Mouse (Mus musculus) lung, adult 2 months (tissue): Measurements from ENCODE around the gene Zfp68. TPM values are rescaled to one million over a fixed set of nuclear protein-coding genes. Genes with fewer than 3 reads are reported as not detected.

Experiments used
- DNase-seq: peaks from one replicate; pipeline ENCODE4 v3.0.0; 2022
- H3K4me1 ChIP-seq: fragments of 200-500 bp; 2 replicates; pipeline ENCODE4 v1.6.1; 2011; ENCODE audit warnings: low read length; ENCODE audit not compliant: control insufficient read depth, insufficient read depth
- H3K4me3 ChIP-seq: fragments of 200-500 bp; replicated peaks from 2 replicates; pipeline ENCODE3; 2011; ENCODE audit warnings: low read depth, mild to moderate bottlenecking, control low read depth, low read length; ENCODE audit errors: extremely low read depth
- CTCF ChIP-seq: fragments of 200-500 bp; IDR thresholded peaks from 2 replicates; pipeline ENCODE4 v1.5.1; 2011; ENCODE audit warnings: mild to moderate bottlenecking, low read length, control low read depth; ENCODE audit not compliant: insufficient read depth
- POLR2A ChIP-seq: fragments of 200-500 bp; IDR thresholded peaks from 2 replicates; pipeline ENCODE4 v1.6.1; 2011; ENCODE audit warnings: low read depth, mild to moderate bottlenecking, control low read depth, low read length, borderline replicate concordance; ENCODE audit errors: extremely low read depth
- WGBS: fragments of 180-500 bp; shearing (Covaris S2); methylation state at CpG from one replicate; pipeline ENCODE4 v1.1.7; 2018; 5-methylcytosine and 5-hydroxymethylcytosine counted together
- polyA plus RNA-seq: library from polyadenylated mRNA; depleted of rRNA; stranded (reverse); fragments of >200 nt; gene quantifications from 2 replicates; pipeline ENCODE4 v1.2.3, GENCODE M21; 2012; rRNA removed

Zfp68 gene
- 6.3 and 8.2 TPM in 2 replicates for polyA plus RNA-seq

DNA sequence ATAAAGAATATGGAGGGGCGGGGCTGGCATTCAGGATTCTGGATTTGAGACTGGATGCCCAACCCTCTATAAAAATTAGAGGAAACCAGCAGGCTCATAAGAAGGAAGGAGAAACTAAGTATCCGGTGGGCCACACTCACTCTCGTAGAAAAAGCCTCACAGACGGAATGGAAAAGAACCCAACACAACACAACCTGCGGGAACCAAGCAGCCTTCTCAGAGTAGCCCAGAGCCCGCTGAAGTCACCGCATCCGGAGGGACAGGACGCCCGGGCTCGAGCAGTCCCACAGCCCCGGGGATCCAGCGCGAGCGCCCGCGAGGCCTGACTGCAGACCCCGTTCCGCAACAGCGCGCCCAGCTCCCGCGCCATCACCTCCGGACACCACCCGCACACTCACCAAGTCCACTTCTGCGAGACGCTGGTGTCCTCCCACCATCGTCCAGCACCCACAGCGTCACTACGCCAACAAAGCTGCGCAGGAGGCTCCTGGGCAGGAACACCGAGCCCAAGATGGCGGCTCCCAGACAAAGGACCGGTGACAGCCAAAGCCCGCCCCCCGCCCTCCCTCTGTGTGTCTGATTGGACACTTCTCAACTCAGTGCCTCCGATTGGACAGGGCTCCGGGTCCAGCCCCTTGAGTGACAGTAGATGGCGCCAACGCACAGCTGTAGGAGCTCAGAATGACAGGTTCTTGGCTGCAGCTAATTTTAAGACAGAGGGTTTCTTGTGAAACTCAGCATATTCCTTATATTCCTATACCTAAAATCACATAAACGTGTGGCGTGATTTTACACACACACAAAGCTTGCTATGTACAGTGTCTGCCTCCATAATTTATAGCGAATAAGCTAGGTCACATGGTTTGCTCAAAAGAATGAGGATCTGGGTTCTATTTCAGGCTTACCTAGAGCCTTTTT, at the start of gene Zfp68:
Gene Zfp68, minus strand, starts transcription at position 551 of the 918 bp plus-strand sequence.
- under 1% methylated on average over 43 of the region's 43 CpGs for WGBS
- DNase-seq: peak; percentile 87
- Histone ChIP-seq H3K4me3 (peak within 1 kb of the TSS; percentile 97), H3K4me1 (peaks cover 9% of the 10 kb centered on the region; the same call in 1 of the 2 replicates)
- TF ChIP-seq POLR2A: peak; percentile 97
- peak; percentile 17; the same call in 1 of the 2 replicates for TF ChIP-seq CTCF

DNA sequence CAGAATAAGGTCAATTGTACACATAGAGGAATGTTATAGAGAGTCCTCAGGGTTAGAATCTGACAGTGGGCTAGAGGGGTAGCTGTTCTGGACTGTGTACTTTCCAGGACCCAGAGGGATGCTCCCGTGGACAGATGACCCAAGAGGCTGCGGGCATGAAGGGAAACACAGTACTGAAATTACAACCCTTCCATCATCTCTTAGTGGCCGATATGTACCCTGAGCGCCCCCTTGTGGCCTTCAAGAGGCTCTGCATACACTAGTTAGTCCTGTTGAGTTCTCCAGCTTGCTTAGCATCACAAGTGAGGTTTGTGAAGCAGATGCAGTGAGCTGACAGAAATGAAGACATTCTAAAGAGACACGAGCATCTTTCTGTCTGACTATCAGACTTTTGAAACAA, 39.4 kb upstream of the Zfp68 start:
- Histone ChIP-seq H3K4me1 (no peaks in the 10 kb centered on the region), H3K4me3 (no peak overlapping the region)
- no peak for TF ChIP-seq POLR2A
- TF ChIP-seq CTCF: peak; percentile 74
- WGBS: 5% methylated on average over 5 of the region's 5 CpGs
- peak; percentile 37 for DNase-seq

DNA sequence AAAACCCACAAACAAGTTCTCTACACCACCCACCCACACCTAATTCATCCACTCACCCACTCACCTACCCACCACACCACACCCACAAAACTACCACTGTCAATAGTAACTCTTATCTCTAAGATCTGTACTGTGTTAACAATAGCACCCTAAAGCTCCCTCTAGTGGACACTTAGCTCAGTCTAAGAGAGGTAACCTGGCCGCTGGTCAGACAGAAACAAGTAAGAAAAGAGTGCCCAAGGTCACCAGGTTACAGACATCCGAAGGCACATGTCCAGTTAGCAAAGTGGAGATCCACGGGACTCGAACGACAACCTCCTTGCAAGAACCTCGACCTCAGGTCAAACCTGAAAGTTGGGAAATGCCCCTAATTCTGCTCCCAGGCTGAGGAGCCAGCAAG, 38.3 kb upstream of the Zfp68 start:
- TF ChIP-seq POLR2A (no peak), CTCF (peak; percentile 23; the same call in 1 of the 2 replicates)
- no peak overlapping the region for H3K4me3 ChIP-seq
- H3K4me1 ChIP-seq: no peaks in the 10 kb centered on the region
- peak; percentile 22 for DNase-seq
- WGBS: 22% methylated on average over 6 of the region's 6 CpGs

DNA sequence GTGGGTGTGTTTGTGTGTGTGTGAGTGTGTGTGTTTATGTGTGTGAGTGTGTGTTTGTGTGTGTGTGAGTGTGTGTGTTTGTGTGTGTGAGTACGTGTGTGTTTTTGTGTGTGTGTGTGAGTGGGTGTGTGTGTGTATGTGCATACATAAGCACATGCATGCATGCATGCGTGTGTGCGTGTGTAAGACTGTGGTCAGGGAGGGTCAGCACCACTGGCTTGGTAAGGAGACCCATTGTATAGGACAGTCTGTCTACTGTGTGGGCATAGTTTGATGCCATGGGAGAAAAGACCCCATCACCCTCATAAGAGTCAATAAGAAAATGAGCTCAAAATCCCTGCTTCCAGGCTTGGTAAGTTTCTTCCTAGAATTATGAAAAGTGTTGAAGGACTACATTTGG, 37.8 kb upstream of the Zfp68 start:
- no peak for DNase-seq
- WGBS: 88% methylated on average over 3 of the region's 3 CpGs
- TF ChIP-seq CTCF: no peak
- no peak for TF ChIP-seq POLR2A
- Histone ChIP-seq H3K4me3 (no peak overlapping the region), H3K4me1 (no peaks in the 10 kb centered on the region)

DNA sequence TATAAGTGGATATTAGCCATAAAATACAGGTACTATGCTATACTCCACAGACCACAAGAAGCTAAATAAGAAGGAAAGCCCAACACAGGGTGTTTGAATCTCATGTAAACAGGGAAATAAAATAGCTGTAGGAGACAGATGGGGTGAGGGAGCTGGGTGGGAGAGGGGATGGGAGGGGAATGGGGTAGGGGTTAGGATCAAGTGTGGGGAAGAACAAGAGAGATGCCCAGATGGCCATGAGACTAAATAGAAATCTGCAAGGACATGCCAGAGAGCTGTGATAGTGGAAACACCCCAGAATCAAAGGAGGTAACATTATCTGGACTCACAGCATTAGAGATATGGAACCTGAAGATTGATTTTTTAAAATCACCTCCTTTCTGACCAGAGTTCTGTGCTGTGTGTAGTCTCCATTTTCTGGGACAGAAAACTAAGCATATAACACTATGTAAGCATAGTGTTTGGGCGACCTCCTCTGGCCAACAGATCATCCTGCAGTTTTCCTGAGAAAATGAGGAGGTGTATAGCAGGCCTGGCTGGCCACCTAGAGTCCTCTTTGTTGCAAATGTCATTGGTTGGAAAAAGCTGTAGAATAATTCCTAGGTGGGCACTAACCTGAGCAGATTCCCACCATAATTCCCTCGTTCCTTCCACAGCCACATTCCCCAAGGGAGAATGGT, 37.1 kb upstream of the Zfp68 start:
- Histone ChIP-seq H3K4me1 (no peaks in the 10 kb centered on the region), H3K4me3 (no peak overlapping the region)

DNA sequence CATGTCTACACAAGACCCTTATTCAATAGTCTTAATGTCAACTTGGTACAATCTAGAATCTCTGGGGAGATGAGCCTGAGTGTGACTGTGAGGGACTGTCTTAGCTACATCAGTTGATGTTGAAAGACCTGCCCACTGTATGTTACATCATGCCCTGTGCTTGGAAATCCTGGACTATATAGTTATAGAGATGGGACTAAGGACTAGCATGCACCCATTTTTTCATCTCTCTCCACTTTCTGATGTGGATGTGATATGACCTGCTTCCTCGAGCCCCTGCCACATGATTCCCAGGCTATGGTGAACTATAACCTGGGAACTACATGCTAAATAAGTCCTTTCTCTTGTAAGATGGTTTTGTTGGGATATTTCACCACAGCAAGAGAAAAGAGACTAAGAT, 33.4 kb upstream of the Zfp68 start:
- no peak for DNase-seq
- TF ChIP-seq POLR2A (no peak), CTCF (no peak)
- Histone ChIP-seq H3K4me3 (no peak overlapping the region), H3K4me1 (no peaks in the 10 kb centered on the region)
- 97% methylated on average over 1 of the region's 1 CpGs for WGBS

More for the DNA sequence above, 37.1 kb upstream of the Zfp68 start:
- TF ChIP-seq CTCF (peak; percentile 45; the same call in 1 of the 2 replicates), POLR2A (no peak)
- WGBS: 17% methylated on average over 2 of the region's 2 CpGs
- peak; percentile 37 for DNase-seq

DNA sequence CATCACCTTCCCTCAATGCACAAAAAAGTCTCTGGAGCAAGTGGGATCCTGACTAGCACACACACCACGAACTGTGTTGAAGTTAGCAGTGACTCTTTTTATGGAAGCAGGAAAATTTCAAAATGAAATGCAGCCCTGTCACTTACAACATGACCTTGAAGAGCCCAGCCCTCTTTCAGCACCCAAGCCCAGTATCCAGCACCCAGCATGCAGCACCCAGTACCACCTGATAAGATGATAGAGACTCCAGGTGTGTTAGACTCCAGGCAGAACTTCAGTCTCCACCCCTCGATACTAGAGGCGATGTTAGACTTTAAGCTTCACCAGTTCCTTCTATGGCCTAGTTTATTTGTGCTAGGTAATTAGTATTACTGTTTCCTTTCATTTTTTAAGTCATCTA, 22.2 kb upstream of the Zfp68 start:
- TF ChIP-seq POLR2A (no peak), CTCF (no peak)
- DNase-seq: no peak
- H3K4me1 ChIP-seq: no peaks in the 10 kb centered on the region
- H3K4me3 ChIP-seq: no peak overlapping the region
- WGBS: 95% methylated on average over 3 of the region's 3 CpGs

DNA sequence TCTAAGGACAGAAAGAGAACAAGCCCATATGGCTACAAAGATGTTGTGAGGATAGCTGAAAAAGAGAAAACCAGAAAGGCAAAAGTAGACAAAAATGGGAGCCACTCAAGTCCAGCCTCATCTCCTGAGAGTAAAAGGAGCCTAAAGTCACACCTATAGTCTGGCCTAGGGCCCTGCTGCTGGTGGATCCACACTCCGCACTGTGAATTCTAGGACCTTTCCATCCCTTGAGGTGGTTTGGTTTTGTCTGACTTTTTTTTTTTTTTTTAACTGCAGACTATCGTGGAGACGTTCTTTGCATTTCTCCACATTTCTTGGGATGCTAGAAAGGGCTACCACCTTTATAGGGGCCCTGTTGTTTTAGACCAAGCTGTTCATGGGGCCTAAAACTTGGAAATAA, 21.5 kb upstream of the Zfp68 start:
- TF ChIP-seq POLR2A (no peak), CTCF (no peak)
- DNase-seq: no peak
- Histone ChIP-seq H3K4me3 (no peak overlapping the region), H3K4me1 (no peaks in the 10 kb centered on the region)
- WGBS: 88% methylated on average over 3 of the region's 3 CpGs

DNA sequence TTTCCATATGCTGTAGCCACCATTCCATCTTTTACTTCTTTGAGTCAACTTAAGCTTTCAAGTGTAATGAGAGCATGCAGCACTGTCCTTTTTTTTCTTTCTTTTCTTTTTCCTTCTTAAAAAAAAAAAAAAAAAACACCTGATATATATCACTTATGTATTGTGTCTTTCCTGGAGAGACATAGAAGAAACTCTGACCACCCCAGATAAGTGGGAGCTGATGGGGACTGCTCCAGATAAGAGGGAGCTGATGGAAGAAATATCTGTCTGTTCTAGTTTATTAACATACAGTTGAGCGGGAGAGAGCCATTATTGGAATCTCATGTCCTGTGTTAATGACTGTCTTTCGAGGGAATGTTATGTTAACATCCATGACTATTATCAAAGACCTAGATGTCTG, 16.9 kb upstream of the Zfp68 start:
- TF ChIP-seq POLR2A (no peak), CTCF (no peak)
- DNase-seq: no peak
- H3K4me3 ChIP-seq: no peak overlapping the region
- WGBS: 86% methylated on average over 2 of the region's 2 CpGs
- no peaks in the 10 kb centered on the region for H3K4me1 ChIP-seq
